Mouse (Mus musculus) hindbrain, embryonic 13.5 days (tissue): ENCODE measurements at regions not wholly inside any gene's neighbourhood (a gene's known extent, or its start where the extent isn't known, plus 50 kb on each side); places are given as distances from the start of the nearest gene placed in this dataset.

Source experiments
- ATAC-seq: fragments of 200-750 bp; cut with Nextera tagmentation; 2 replicates; pipeline ENCODE4 v1.8.0; 2017; ENCODE audit warnings: moderate TSS enrichment; ENCODE audit not compliant: low FRiP score
- H3K27ac ChIP-seq: fragments of 300-500 bp; sonication (generic); 2 replicates; pipeline ENCODE4 v1.5.1; 2015; ENCODE audit warnings: inconsistent platforms, mild to moderate bottlenecking, moderate library complexity
- H3K27me3 ChIP-seq: fragments of 300-500 bp; sonication (generic); 2 replicates; pipeline ENCODE4 v1.6.1; 2015; ENCODE audit warnings: mild to moderate bottlenecking, inconsistent platforms
- H3K36me3 ChIP-seq: fragments of 300-500 bp; sonication (generic); 2 replicates; pipeline ENCODE4 v1.6.1; 2015; ENCODE audit warnings: mild to moderate bottlenecking, inconsistent platforms
- H3K4me1 ChIP-seq: fragments of 300-500 bp; sonication (generic); replicated peaks from 2 replicates; pipeline ENCODE4 v1.6.1; 2015; ENCODE audit warnings: inconsistent platforms
- H3K4me2 ChIP-seq: fragments of 300-500 bp; sonication (generic); 2 replicates; pipeline ENCODE4 v1.6.1; 2015; ENCODE audit warnings: inconsistent platforms, mild to moderate bottlenecking, moderate library complexity
- H3K4me3 ChIP-seq: fragments of 300-500 bp; sonication (generic); 2 replicates; pipeline ENCODE4 v1.5.1; 2015; ENCODE audit warnings: mild to moderate bottlenecking, inconsistent platforms
- H3K9ac ChIP-seq: fragments of 300-500 bp; sonication (generic); 2 replicates; pipeline ENCODE4 v1.6.1; 2015; ENCODE audit warnings: mild to moderate bottlenecking, inconsistent platforms
- H3K9me3 ChIP-seq: fragments of 300-500 bp; sonication (generic); 2 replicates; pipeline ENCODE4 v1.6.1; 2016; ENCODE audit warnings: inconsistent platforms
- WGBS: fragments of 180-500 bp; shearing (Covaris S2); methylation state at CpG from one replicate; pipeline ENCODE4 v1.1.7; 2015; 5-methylcytosine and 5-hydroxymethylcytosine counted together

DNA sequence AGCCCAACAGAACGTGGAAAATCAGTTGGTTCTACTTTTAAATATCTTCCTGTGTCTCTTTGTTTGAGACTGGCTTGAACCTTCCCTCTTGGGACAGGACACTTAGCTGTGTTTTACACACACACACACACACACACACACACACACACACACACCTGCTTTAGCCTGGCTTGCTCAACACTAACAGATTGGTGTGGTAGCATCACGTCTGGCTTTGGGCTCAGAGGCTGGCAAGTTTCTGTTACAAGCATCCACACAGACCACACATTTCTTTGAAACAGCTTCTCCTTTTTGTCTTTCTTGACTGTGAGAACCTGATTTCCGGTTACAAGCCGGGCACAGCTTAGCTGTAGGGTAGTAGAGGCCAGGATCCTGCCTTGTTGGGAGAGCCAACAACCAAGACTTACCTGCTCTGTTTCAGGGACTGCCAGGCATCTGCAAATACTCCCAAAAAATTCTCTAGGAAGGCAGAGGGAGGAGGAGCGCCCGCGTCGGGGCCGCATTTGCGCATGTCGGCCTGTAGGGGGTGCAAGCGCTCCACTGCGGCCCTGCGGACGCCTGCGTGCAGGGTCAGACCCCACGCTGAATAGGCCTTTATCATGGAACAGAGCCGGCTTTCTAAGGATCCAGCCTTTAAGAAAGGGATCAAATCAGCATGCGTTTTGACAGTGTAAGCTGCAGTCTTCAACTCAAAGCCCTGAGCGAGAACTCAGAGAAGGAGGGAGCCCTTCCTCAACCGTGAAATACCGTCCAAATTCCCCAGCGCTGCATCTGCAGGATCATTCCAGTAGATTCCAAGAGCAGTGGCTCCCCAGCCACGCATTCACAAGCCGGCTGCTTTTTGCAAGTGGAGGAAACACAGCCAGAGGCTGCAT lies 505.2 kb downstream of the Irx1 start:
- Histone ChIP-seq H3K9ac (peak overlapping the region; percentile 58), H3K27ac (peak overlapping the region; percentile 79), H3K9me3 (no peaks in the 10 kb centered on the region), H3K27me3 (peaks cover 51% of the 10 kb centered on the region), H3K36me3 (no peaks in the 10 kb centered on the region), H3K4me3 (peak overlapping the region; percentile 14), H3K4me1 (peaks cover 21% of the 10 kb centered on the region), H3K4me2 (peak overlapping the region; percentile 49)
- peak; percentile 88 for ATAC-seq
- 3% methylated on average over 25 of the region's 25 CpGs for WGBS

DNA sequence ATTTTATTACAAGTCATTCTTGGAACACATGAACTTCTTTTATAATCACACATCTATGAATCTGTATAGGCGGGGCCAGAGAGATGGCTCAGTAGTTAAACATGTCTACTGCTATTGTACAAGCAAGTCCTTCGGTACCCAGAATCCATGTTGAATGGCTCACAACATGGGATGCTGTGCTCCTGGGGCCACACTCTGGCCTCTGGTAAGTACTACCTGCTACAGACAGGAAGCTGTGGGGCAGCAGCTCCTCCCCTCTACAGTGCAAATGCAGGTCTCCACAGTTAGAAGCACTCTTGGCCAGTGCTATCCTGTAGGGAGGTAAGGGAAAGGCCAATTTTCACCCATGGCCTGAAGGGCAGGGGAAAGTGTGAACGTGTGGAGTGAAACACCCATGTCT lies 506.0 kb downstream of the Irx1 start:
- 79% methylated on average over 3 of the region's 3 CpGs for WGBS
- Histone ChIP-seq H3K4me3 (no peak overlapping the region), H3K4me2 (no peak overlapping the region), H3K27me3 (peaks cover 45% of the 10 kb centered on the region), H3K9ac (no peak overlapping the region), H3K9me3 (no peaks in the 10 kb centered on the region), H3K27ac (no peak overlapping the region), H3K4me1 (peaks cover 21% of the 10 kb centered on the region), H3K36me3 (no peaks in the 10 kb centered on the region)
- no peak for ATAC-seq

DNA sequence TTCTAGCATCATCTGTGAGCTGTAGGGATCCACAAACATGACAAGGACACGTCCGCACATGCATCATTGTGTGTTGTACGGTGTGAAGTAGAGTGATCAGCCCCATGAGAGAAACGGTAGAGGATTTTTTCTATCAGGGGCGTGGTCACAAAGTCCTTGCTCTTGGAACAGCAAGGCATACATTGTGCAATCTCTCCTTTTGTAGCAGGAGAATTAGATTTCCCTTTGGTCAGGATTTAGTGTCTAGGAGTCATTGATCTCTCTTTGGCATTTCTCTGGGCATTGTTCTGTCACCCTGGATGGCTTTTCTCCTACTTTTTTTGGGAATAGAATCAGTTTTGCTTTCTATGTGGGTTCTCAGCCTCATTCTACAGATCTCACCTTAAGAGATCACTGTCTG lies 511.3 kb downstream of the Irx1 start:
- Histone ChIP-seq H3K4me1 (no peaks in the 10 kb centered on the region), H3K36me3 (no peaks in the 10 kb centered on the region), H3K27me3 (peaks cover 36% of the 10 kb centered on the region), H3K9ac (no peak overlapping the region), H3K9me3 (no peaks in the 10 kb centered on the region), H3K4me2 (no peak overlapping the region), H3K27ac (no peak overlapping the region), H3K4me3 (no peak overlapping the region)
- ATAC-seq = no peak
- WGBS = 92% methylated on average over 5 of the region's 5 CpGs

GRCm38 (mm10) chr13:71437601-71438099 lies 525.9 kb downstream of the Irx1 start:
- H3K4me2 ChIP-seq = no peak overlapping the region
- no peak overlapping the region for H3K27ac ChIP-seq
- no peak overlapping the region for H3K4me3 ChIP-seq
- H3K9ac ChIP-seq = no peak overlapping the region
- no peaks in the 10 kb centered on the region for H3K4me1 ChIP-seq
- WGBS = 57% methylated on average over 2 of the region's 2 CpGs
- 0 out of 2 replicates have a peak, but pooled peaks cover 1% of the 10 kb centered on the region for H3K27me3 ChIP-seq
- no peaks in the 10 kb centered on the region for H3K36me3 ChIP-seq
- H3K9me3 ChIP-seq = no peaks in the 10 kb centered on the region
- no peak for ATAC-seq

- Histone ChIP-seq H3K4me1 (peaks cover 11% of the 10 kb centered on the region), H3K9me3 (no peaks in the 10 kb centered on the region), H3K27ac (no peak overlapping the region), H3K27me3 (no peaks in the 10 kb centered on the region), H3K4me3 (no peak overlapping the region), H3K36me3 (no peaks in the 10 kb centered on the region), H3K9ac (no peak overlapping the region), H3K4me2 (no peak overlapping the region)
- ATAC-seq = no peak
- WGBS = 43% methylated on average over 21 of the region's 21 CpGs
Measured at GRCm38 (mm10) chr13:71403654-71404560, 559.6 kb downstream of the Irx1 start.

- Histone ChIP-seq H3K4me2 (no peak overlapping the region), H3K27ac (no peak overlapping the region), H3K4me1 (no peaks in the 10 kb centered on the region), H3K27me3 (0 out of 2 replicates have a peak, but pooled peaks cover 3% of the 10 kb centered on the region), H3K9me3 (no peaks in the 10 kb centered on the region), H3K9ac (no peak overlapping the region), H3K4me3 (no peak overlapping the region), H3K36me3 (no peaks in the 10 kb centered on the region)
- ATAC-seq = no peak
- 80% methylated on average over 10 of the region's 10 CpGs for WGBS
Measured at GRCm38 (mm10) chr13:71393716-71394309, 552.2 kb upstream of the Adamts16 start.

GRCm38 (mm10) chr13:71378641-71379040 lies 537.0 kb upstream of the Adamts16 start:
- Histone ChIP-seq H3K27ac (no peak overlapping the region), H3K4me2 (no peak overlapping the region), H3K36me3 (no peaks in the 10 kb centered on the region), H3K9ac (no peak overlapping the region), H3K27me3 (no peaks in the 10 kb centered on the region), H3K4me3 (no peak overlapping the region), H3K9me3 (no peaks in the 10 kb centered on the region), H3K4me1 (peaks cover 8% of the 10 kb centered on the region)
- ATAC-seq = no peak
- 35% methylated on average over 2 of the region's 2 CpGs for WGBS

- no peak overlapping the region for H3K4me2 ChIP-seq
- H3K9ac ChIP-seq = no peak overlapping the region
- WGBS = 58% methylated on average over 9 of the region's 9 CpGs
- no peaks in the 10 kb centered on the region for H3K9me3 ChIP-seq
- H3K27ac ChIP-seq = no peak overlapping the region
- H3K36me3 ChIP-seq = no peaks in the 10 kb centered on the region
- H3K27me3 ChIP-seq = no peaks in the 10 kb centered on the region
- H3K4me1 ChIP-seq = peaks cover 8% of the 10 kb centered on the region
- H3K4me3 ChIP-seq = no peak overlapping the region
- ATAC-seq = no peak
Measured at GRCm38 (mm10) chr13:71375909-71376606, 534.4 kb upstream of the Adamts16 start.

- H3K4me1 ChIP-seq = peaks cover 8% of the 10 kb centered on the region
- WGBS = 66% methylated on average over 10 of the region's 10 CpGs
- H3K4me3 ChIP-seq = no peak overlapping the region
- H3K9me3 ChIP-seq = no peaks in the 10 kb centered on the region
- ATAC-seq = no peak
- H3K4me2 ChIP-seq = no peak overlapping the region
- H3K9ac ChIP-seq = no peak overlapping the region
- H3K36me3 ChIP-seq = no peaks in the 10 kb centered on the region
- no peak overlapping the region for H3K27ac ChIP-seq
- H3K27me3 ChIP-seq = 0 out of 2 replicates have a peak, but pooled peaks cover 2% of the 10 kb centered on the region
Measured at GRCm38 (mm10) chr13:71372701-71373685, 531.4 kb upstream of the Adamts16 start.

DNA sequence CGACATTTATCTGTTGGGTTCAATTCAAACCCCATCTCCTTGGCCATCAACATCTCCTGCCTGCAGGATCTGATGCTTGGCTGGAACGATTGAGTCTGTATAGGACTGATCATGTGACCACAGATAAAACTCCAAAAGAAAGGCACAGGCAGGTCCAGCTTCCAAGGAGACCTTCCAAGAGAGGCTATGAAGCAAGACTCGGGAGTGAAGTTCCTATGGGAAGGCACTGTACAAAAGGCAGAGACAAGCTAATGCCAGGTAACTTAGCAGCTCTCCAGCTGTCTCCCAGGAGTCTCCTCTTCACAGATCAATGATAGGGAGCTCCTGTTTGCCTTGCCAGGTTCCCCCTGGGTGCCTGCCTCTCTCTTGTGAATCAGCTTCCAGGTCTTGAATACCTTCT lies 528.2 kb upstream of the Adamts16 start:
- Histone ChIP-seq H3K9me3 (no peaks in the 10 kb centered on the region), H3K36me3 (no peaks in the 10 kb centered on the region), H3K4me2 (no peak overlapping the region), H3K4me1 (no peaks in the 10 kb centered on the region), H3K9ac (no peak overlapping the region), H3K27ac (no peak overlapping the region), H3K4me3 (no peak overlapping the region), H3K27me3 (0 out of 2 replicates have a peak, but pooled peaks cover 2% of the 10 kb centered on the region)
- 80% methylated on average over 3 of the region's 3 CpGs for WGBS
- no peak for ATAC-seq

DNA sequence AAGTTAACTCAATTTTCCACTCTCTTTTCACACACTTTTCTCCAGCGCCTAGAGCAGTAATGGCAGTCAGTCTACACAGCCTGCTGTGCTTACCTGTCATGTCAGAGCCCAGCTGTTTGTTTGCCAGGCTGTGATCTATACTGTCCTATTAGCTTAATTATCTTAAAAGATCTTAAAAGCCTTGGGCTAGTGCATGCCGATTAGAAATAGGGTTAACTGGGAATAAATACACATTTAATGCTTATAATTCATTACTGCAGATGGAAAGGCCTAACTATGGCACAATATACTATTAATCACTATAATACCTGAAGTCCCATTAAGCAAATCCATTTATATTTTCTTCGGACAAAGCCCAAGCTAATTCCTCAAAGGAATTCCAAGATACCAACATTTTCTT lies 523.6 kb upstream of the Adamts16 start:
- Histone ChIP-seq H3K4me2 (no peak overlapping the region), H3K36me3 (no peaks in the 10 kb centered on the region), H3K9ac (no peak overlapping the region), H3K27me3 (no peaks in the 10 kb centered on the region), H3K27ac (no peak overlapping the region), H3K4me1 (no peaks in the 10 kb centered on the region), H3K4me3 (no peak overlapping the region), H3K9me3 (no peaks in the 10 kb centered on the region)
- 72% methylated on average over 3 of the region's 3 CpGs for WGBS
- ATAC-seq = no peak
